Mouse (Mus musculus) layer of hippocampus, postnatal 10 days (tissue): Measurements from ENCODE around the gene Trpm8. TPM values are rescaled to one million over a fixed set of nuclear protein-coding genes. Genes with fewer than 3 reads are reported as not detected.

Experiments
- DNase-seq, 2 experiments: peaks; one replicate each; pipeline ENCODE4 v3.0.0; 2021; ENCODE audit warnings: low spot score in 2 of 2
- total RNA-seq, 2 experiments: library from RNA; stranded (reverse); gene quantifications; 2 replicates each; pipeline ENCODE4 v1.2.3; 2021

The Trpm8 gene
- total RNA-seq, 2 experiments from 2014 or later = 0.51 to 0.71 TPM

DNA sequence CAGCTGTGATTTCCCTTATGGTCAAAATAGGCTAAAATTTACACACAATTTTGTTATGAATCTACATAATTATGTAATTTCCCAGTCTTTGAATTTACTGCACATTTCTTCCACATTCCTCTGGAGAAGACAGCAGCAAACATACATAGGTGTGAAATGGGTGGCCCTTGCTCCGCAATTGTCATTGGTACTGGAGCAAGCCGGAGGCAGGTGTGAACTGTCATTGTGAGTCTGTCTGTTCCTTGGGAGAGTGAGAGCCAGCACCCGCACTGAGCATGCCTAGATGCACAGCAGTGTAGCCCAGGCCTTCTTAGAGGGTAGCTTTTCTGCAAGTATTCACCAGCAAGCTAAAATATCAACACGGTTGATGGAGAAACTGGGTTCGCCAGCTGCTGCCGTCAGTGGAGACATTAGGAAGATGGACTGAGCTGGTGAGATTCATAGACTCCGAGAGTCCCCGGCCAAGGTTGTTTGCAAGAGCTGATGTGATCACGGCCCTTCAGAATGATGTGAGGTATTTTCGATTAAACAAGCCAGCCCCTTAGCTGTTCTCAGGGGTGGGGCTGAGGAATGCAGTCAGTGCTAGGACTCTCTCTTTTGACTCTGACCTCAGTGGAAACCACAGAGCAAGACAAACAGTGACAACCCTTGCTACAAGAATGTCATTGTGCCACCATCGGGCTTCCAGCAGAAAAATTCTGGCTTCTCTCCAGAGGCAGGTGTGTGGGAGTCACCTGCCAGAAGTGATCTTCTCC, 150.7 kb downstream of the Trpm8 start:
- no peak for DNase-seq

DNA sequence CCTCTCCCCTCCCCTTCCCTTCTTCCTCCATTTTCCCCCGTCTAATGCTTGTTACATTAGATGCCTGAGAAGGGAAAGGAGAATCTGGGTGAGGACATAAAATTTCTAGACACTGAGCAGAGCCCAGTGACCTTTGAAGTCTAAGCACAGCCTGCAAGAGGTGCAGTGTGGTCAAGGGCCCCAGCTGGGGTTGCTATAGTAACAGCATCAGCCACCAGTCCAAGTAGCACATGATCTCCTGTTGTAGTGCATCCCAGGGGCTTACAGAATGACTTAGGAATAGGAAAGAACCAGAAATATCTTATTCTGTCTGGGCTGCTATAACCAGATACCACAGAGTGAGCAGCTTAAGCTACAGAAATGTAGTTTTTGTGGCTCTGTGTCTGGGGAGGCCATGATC, 152.0 kb downstream of the Trpm8 start:
- DNase-seq = no peak

DNA sequence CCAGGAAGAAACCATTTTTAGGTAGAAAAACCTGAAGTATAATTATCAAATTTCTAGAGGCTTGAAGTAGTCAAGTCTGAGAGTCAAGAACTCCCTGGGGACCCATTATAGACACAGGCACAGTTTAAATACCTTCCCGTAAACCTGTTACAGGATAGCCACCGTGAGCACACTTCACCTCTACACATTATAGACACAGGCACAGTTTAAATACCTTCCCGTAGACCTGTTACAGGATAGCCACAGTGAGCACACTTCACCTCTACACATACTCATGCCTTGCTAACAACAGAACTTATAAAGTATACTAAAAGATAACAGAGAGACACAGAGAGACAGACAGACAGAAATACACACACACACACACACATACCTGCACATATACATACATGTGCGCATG, 153.8 kb downstream of the Trpm8 start:
- no peak for DNase-seq

DNA sequence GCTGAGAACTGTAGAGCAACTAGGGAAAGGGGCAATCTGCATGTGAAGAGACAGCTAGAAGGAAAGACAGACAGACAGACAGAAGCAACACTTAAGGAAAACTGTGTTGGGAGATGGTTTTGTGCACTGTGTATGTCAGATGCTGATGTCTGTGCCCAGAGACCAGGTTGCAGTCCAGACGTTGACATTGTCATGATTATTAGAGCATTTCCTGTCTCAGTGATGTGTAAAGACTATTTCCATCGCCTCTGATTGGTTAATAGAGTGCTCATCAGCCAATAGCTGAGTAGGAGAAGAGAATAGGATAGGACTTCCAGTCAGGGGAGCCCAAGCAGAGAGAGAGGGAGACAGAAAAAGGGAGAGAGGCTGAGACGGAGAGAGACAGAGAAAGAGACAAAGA, 155.1 kb downstream of the Trpm8 start:
- no peak for DNase-seq

DNA sequence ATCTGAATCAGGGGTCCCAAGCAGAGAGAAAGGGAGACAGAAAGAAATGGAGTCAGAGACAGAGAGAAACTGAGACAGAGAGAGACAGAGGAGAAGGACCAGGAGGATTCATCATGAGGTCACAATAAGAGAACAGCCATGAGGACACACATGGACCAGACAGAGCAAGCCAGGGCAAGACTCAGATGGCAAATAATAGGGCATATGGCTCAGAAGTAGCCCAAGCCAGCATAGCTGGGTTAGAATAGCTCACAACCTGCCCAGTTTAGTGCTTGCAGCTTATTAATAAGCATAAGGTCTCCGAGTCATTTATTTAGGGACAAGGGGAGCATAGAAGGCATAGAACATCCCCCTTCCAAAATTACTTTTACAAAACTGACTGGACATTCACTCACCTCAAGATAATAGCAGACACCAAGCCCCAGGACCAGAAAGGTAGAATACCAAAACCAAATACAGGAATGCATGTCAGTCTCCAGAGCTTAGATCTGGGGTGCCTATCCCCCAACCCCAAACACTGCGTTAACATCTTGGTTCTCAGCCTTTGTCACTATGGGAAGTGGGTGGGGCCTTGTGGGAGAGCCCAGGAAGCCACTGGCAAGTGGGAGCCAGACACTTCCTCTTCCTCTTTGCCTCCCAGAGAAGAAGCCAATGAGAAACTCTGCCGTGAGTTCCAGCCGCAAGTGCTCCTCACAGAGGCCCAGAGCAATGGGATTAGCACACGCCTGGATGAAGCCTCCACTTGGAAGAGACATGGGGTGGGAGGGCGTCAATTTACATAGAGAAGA, 155.8 kb downstream of the Trpm8 start:
- no peak for DNase-seq

DNA sequence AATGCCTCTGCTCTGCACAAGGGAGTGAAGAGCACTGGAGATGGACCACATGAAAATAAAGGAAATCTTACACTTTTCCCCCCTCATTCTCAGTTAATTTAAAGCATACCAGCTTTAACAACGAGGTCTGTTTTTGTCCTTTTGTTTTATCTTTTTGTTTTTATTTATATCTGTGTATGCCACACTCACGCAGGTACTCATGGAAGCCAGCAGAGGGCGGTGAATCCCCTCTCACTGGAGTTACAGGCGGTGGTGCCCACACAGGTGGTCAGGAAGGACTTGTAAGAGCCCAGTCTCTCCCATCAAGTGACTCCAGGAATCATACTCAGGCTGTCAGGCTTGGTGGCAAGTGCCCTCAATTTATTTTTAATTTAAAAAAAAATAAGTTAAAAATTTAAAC, 156.6 kb downstream of the Trpm8 start:
- DNase-seq = no peak

DNA sequence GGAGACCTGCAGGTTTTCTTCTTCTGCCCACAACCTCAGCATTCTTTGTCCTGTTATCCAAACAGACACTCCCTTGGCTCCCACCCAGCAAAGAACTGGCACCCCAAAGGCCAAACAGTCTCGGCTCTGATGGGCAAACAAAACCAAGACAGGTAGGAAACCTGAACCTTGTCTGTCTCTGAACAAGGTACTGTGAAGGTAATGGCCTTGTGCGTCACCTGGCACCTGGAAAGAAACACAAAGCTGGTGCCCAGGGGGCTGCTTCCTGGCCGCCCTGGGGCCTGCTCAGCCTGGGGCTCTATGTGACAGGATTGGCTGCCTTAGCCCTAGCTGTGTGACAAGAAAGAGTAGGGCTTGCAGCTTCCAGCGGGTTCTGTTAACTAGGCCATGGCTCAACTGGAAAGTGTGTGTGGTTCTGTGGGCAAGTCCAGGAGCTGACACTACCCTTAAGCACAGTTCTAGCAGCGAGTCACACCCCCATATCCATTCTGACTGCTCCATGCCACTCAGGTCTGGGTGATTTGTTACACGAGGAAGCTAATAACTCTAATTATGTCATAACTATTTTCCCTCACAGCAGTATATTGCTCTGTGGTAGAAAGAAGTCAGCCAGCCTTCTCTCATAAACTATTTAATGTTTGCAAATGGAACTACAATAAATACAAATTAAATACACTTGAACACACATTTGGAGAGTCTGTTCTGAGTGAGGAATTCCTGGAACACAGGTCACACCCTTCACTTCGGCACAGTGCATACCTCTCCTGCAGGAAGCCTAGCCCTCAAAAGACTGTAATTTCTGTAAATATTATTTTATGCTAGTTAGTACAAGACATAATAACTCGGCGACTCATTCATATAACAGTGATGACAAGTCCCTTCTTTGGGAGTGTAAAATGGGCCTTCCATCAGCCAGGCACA, 160.0 kb downstream of the Trpm8 start:
- DNase-seq = no peak

Other genes with a start within 250 kb of the Trpm8 start
- gene Ugt1a10, start 222.3 kb upstream of the Trpm8 start, total RNA-seq = not detected
- not detected for gene Ugt1a9, start 206.9 kb upstream of the Trpm8 start, total RNA-seq
- gene Ugt1a8, start 189.8 kb upstream of the Trpm8 start, total RNA-seq = not detected
- gene Ugt1a7c, start 182.6 kb upstream of the Trpm8 start, total RNA-seq = 1 to 10 TPM; 1.3 TPM
- gene Ugt1a6b, start 174.4 kb upstream of the Trpm8 start, total RNA-seq = under 1 TPM in 1 of 2 experiments, not detected in 1; 0.42 TPM
- gene Ugt1a6a, start 142.9 kb upstream of the Trpm8 start, total RNA-seq = under 1 TPM in 1 of 2 experiments, not detected in 1; 0.46 TPM
- not detected for gene Ugt1a5, start 111.6 kb upstream of the Trpm8 start, total RNA-seq
- not detected for gene Ugt1a2, start 77.1 kb upstream of the Trpm8 start, total RNA-seq
- gene Dnajb3, start 71.9 kb upstream of the Trpm8 start, total RNA-seq = 1 to 10 TPM; 3.2 to 5.4 TPM
- not detected for gene Ugt1a1, start 65.7 kb upstream of the Trpm8 start, total RNA-seq
- gene Mroh2a, start 50.7 kb upstream of the Trpm8 start, total RNA-seq = under 1 TPM; 0.07 to 0.87 TPM
- 10 to 100 TPM; 44.8 to 49.1 TPM for gene Hjurp, start within 50 bp of the Trpm8 start, total RNA-seq
- under 1 TPM in 1 of 2 experiments, not detected in 1; 0.54 TPM for gene Spp2, start 129.3 kb downstream of the Trpm8 start, total RNA-seq
- gene Glrp1, start 232.4 kb downstream of the Trpm8 start, total RNA-seq = not detected